Mouse (Mus musculus): Measurements from ENCODE around the gene Lrmp. TPM values are rescaled to one million over a fixed set of nuclear protein-coding genes. Genes with fewer than 3 reads are reported as not detected.
"Not testable (repeated sequence)": the region's sequence is repeated elsewhere in the genome, so short reads cannot be mapped to it uniquely, and the experiment has no call there.

Gene Lrmp
- polyA plus RNA-seq, 1 experiment from 2014 or later: 2.0 TPM

GRCm38 (mm10) chr6:145122423-145123059 lies 7.1 kb downstream of the Lrmp start:
- 54% methylated on average over 8 of the region's 8 CpGs for WGBS
- peak; percentile 15 for DNase-seq (ENCODE audit: low spot score)
- no peak overlapping the region for H3K27ac ChIP-seq (replicated peaks; ENCODE audit: low read depth, low read length)

DNA sequence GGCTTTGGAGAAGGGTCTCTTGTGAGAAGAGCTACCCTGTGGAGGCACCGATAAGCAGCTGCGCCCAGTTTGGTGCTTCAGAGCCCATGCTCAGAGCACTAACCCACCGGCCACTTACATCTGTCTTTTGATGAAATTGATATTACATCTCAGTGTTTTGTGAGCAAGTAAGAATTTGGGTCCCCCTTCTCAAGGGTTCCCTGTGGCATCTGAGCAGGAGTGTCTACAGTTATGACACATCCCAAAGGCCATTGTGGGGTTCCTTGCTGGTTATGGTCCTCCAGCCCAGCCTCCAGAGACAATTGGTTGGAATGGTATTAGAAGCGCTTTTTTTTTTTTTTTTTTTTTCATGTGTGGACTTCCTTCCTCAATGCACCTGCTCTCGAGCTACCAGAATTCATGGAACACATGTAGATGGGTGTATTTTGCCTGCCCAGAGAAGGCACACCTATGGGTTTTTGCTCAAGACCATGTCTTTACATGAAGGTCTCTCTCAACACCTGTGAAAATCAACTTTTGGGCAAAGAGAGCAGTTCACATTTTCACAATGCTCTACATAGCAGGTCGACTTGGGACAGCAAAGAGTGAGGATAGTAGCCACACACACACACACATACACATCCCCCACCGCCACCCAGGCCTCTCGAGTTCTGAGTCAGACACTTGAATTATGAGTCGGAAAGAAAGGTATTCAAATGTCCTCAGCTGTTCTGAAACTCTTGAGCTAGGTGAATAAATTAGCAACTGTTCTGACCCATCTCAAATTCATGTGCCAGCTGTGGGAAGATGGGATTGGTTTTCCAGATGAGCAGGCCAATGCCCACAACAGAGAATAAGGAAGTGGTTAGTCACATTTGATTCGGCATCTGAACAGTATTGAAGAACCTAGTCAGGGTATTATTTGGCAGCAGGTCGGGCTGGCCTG lies 7.9 kb downstream of the Lrmp start:
- DNase-seq (ENCODE audit: low spot score) (no peak), ATAC-seq (replicated peaks; ENCODE audit: insufficient number of reproducible peaks, low FRiP score, low TSS enrichment, low read depth) (no peak)
- Histone ChIP-seq H3K27me3 (ENCODE audit: control insufficient read depth, insufficient read depth, low read length) (no peaks in the 10 kb centered on the region), H3K9me3 (replicated peaks; ENCODE audit: control insufficient read depth, low read length) (no peaks in the 10 kb centered on the region), H3K4me2 (ENCODE audit: low read depth, low read length) (no peak overlapping the region), H3K4me3 (ENCODE audit: low read depth, low read length) (no peak overlapping the region), H3K4me1 (ENCODE audit: control insufficient read depth, insufficient read depth, low read length) (no peaks in the 10 kb centered on the region), H3K9ac (replicated peaks; ENCODE audit: low read length) (no peak overlapping the region), H3K36me3 (replicated peaks; ENCODE audit: control insufficient read depth, insufficient read depth, low read depth, low read length) (no peaks in the 10 kb centered on the region), H3K27ac (replicated peaks; ENCODE audit: low read depth, low read length) (no peak overlapping the region)
- WGBS: 82% methylated on average over 11 of the region's 11 CpGs

More at GRCm38 (mm10) chr6:145122423-145123059, 7.1 kb downstream of the Lrmp start:
- no peak overlapping the region for H3K4me2 ChIP-seq (ENCODE audit: low read depth, low read length)
- H3K36me3 ChIP-seq (replicated peaks; ENCODE audit: control insufficient read depth, insufficient read depth, low read depth, low read length): no peaks in the 10 kb centered on the region
- no peaks in the 10 kb centered on the region for H3K4me1 ChIP-seq (ENCODE audit: control insufficient read depth, insufficient read depth, low read length)
- no peak overlapping the region for H3K9ac ChIP-seq (replicated peaks; ENCODE audit: low read length)
- H3K27me3 ChIP-seq (ENCODE audit: control insufficient read depth, insufficient read depth, low read length): no peaks in the 10 kb centered on the region
- H3K9me3 ChIP-seq (replicated peaks; ENCODE audit: control insufficient read depth, low read length): no peaks in the 10 kb centered on the region
- no peak for ATAC-seq (replicated peaks; ENCODE audit: insufficient number of reproducible peaks, low FRiP score, low TSS enrichment, low read depth)
- no peak overlapping the region for H3K4me3 ChIP-seq (ENCODE audit: low read depth, low read length)

DNA sequence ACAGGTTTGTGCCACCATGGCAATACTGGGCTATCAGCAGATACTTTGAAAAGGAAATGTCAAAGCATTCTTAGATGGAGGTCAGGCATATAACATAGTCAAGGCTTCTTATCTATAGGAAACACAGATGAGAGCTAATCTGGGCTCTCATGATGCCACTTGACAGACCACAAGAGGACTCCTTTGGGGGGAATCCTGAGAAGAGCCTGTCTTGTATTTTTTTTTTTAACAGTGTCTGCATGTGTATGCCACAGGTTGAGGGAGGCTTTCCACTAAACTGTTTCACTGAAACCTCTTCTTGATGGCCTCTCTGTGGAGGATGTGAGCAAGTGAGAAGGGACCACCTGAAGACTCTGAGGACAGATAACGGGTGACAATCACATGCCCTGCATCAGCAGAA lies 9.2 kb downstream of the Lrmp start:
- Histone ChIP-seq H3K4me3 (ENCODE audit: low read depth, low read length) (no peak overlapping the region), H3K27ac (replicated peaks; ENCODE audit: low read depth, low read length) (no peak overlapping the region), H3K9me3 (replicated peaks; ENCODE audit: control insufficient read depth, low read length) (no peaks in the 10 kb centered on the region), H3K4me1 (ENCODE audit: control insufficient read depth, insufficient read depth, low read length) (no peaks in the 10 kb centered on the region), H3K4me2 (ENCODE audit: low read depth, low read length) (no peak overlapping the region), H3K9ac (replicated peaks; ENCODE audit: low read length) (no peak overlapping the region), H3K27me3 (ENCODE audit: control insufficient read depth, insufficient read depth, low read length) (no peaks in the 10 kb centered on the region), H3K36me3 (replicated peaks; ENCODE audit: control insufficient read depth, insufficient read depth, low read depth, low read length) (no peaks in the 10 kb centered on the region)
- no peak for DNase-seq (ENCODE audit: low spot score)
- WGBS: 67% methylated on average over 1 of the region's 1 CpGs
- ATAC-seq (replicated peaks; ENCODE audit: insufficient number of reproducible peaks, low FRiP score, low TSS enrichment, low read depth): no peak

DNA sequence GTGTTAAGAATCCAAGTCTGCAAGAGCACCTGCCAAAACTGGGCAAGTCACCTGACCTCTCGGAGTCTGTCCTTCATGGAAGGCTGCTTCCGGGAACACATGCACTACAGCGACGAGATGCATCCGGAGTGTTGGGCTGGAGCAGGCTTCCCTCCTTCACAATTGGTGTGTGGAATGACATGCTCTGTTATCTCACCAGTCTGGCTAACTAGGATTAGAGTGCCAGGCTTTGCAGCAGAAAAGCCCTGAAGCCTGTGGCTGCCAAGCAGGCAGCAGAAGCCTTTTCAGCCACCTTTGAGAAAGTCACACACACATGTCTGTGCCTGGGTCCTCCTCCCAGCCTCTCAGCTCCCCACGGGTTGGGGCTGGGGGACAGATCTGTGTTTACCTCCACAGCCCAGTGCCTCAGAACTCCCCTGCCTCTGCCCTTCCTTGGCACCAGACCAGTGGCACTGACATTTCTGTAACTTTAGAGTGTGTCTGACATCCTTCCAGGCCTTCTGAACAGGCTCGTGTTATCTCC lies 10.2 kb downstream of the Lrmp start:
- Histone ChIP-seq H3K9ac (replicated peaks; ENCODE audit: low read length) (no peak overlapping the region), H3K9me3 (replicated peaks; ENCODE audit: control insufficient read depth, low read length) (no peaks in the 10 kb centered on the region), H3K4me2 (ENCODE audit: low read depth, low read length) (no peak overlapping the region), H3K27ac (replicated peaks; ENCODE audit: low read depth, low read length) (no peak overlapping the region), H3K4me1 (ENCODE audit: control insufficient read depth, insufficient read depth, low read length) (no peaks in the 10 kb centered on the region), H3K4me3 (ENCODE audit: low read depth, low read length) (no peak overlapping the region), H3K27me3 (ENCODE audit: control insufficient read depth, insufficient read depth, low read length) (no peaks in the 10 kb centered on the region), H3K36me3 (replicated peaks; ENCODE audit: control insufficient read depth, insufficient read depth, low read depth, low read length) (no peaks in the 10 kb centered on the region)
- 69% methylated on average over 7 of the region's 7 CpGs for WGBS
- DNase-seq (ENCODE audit: low spot score) (no peak), ATAC-seq (replicated peaks; ENCODE audit: insufficient number of reproducible peaks, low FRiP score, low TSS enrichment, low read depth) (no peak)

GRCm38 (mm10) chr6:145127652-145128051 lies 12.2 kb downstream of the Lrmp start:
- Histone ChIP-seq H3K27ac (replicated peaks; ENCODE audit: low read depth, low read length) (no peak overlapping the region), H3K4me2 (ENCODE audit: low read depth, low read length) (no peak overlapping the region), H3K9ac (replicated peaks; ENCODE audit: low read length) (no peak overlapping the region), H3K4me1 (ENCODE audit: control insufficient read depth, insufficient read depth, low read length) (no peaks in the 10 kb centered on the region), H3K27me3 (ENCODE audit: control insufficient read depth, insufficient read depth, low read length) (no peaks in the 10 kb centered on the region), H3K36me3 (replicated peaks; ENCODE audit: control insufficient read depth, insufficient read depth, low read depth, low read length) (no peaks in the 10 kb centered on the region), H3K4me3 (ENCODE audit: low read depth, low read length) (no peak overlapping the region), H3K9me3 (replicated peaks; ENCODE audit: control insufficient read depth, low read length) (no peaks in the 10 kb centered on the region)
- WGBS: 92% methylated on average over 3 of the region's 3 CpGs
- ATAC-seq (replicated peaks; ENCODE audit: insufficient number of reproducible peaks, low FRiP score, low TSS enrichment, low read depth): no peak
- DNase-seq (ENCODE audit: low spot score): no peak

DNA sequence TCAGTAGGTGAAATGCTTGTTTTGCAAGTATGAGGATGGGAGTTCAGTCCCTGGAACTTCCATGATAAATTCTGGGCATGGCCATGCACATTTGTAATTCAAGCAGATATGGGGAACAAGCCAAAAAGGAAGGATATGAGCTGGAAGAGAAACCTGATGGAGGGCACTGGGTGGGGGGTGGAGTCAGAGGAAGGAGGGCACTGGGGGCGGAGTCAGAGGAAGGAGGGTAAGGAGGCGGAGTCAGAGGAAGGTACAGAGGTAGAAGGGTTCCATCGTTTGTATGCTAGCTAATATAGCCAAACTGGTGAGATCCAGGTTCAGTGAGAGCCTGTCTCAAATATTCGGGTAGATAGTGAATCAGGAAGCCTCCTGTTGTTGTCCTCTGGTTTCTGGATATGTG lies 14.1 kb downstream of the Lrmp start:
- H3K4me1 ChIP-seq (ENCODE audit: control insufficient read depth, insufficient read depth, low read length): no peaks in the 10 kb centered on the region
- no peak overlapping the region for H3K4me2 ChIP-seq (ENCODE audit: low read depth, low read length)
- H3K27me3 ChIP-seq (ENCODE audit: control insufficient read depth, insufficient read depth, low read length): no peaks in the 10 kb centered on the region
- H3K9ac ChIP-seq (replicated peaks; ENCODE audit: low read length): no peak overlapping the region
- H3K4me3 ChIP-seq (ENCODE audit: low read depth, low read length): no peak overlapping the region
- DNase-seq (ENCODE audit: low spot score) (no peak), ATAC-seq (replicated peaks; ENCODE audit: insufficient number of reproducible peaks, low FRiP score, low TSS enrichment, low read depth) (no peak)
- no peaks in the 10 kb centered on the region for H3K36me3 ChIP-seq (replicated peaks; ENCODE audit: control insufficient read depth, insufficient read depth, low read depth, low read length)
- H3K9me3 ChIP-seq (replicated peaks; ENCODE audit: control insufficient read depth, low read length): no peaks in the 10 kb centered on the region
- WGBS: 74% methylated on average over 4 of the region's 4 CpGs
- H3K27ac ChIP-seq (replicated peaks; ENCODE audit: low read depth, low read length): no peak overlapping the region

GRCm38 (mm10) chr6:145131991-145132390 lies 16.5 kb downstream of the Lrmp start:
- H3K4me2 ChIP-seq (ENCODE audit: low read depth, low read length): no peak overlapping the region
- H3K36me3 ChIP-seq (replicated peaks; ENCODE audit: control insufficient read depth, insufficient read depth, low read depth, low read length): no peaks in the 10 kb centered on the region
- no peaks in the 10 kb centered on the region for H3K4me1 ChIP-seq (ENCODE audit: control insufficient read depth, insufficient read depth, low read length)
- no peak overlapping the region for H3K27ac ChIP-seq (replicated peaks; ENCODE audit: low read depth, low read length)
- no peaks in the 10 kb centered on the region for H3K27me3 ChIP-seq (ENCODE audit: control insufficient read depth, insufficient read depth, low read length)
- ATAC-seq (replicated peaks; ENCODE audit: insufficient number of reproducible peaks, low FRiP score, low TSS enrichment, low read depth) (no peak), DNase-seq (ENCODE audit: low spot score) (no peak)
- no peaks in the 10 kb centered on the region for H3K9me3 ChIP-seq (replicated peaks; ENCODE audit: control insufficient read depth, low read length)
- no peak overlapping the region for H3K9ac ChIP-seq (replicated peaks; ENCODE audit: low read length)
- no peak overlapping the region for H3K4me3 ChIP-seq (ENCODE audit: low read depth, low read length)
- WGBS: 84% methylated on average over 5 of the region's 5 CpGs

- not testable (repeated sequence) for H3K27ac ChIP-seq (replicated peaks; ENCODE audit: low read depth, low read length); H3K27me3 ChIP-seq (ENCODE audit: control insufficient read depth, insufficient read depth, low read length); H3K4me1 ChIP-seq (ENCODE audit: control insufficient read depth, insufficient read depth, low read length); ATAC-seq (replicated peaks; ENCODE audit: insufficient number of reproducible peaks, low FRiP score, low TSS enrichment, low read depth); H3K9me3 ChIP-seq (replicated peaks; ENCODE audit: control insufficient read depth, low read length); H3K4me3 ChIP-seq (ENCODE audit: low read depth, low read length); DNase-seq (ENCODE audit: low spot score); H3K9ac ChIP-seq (replicated peaks; ENCODE audit: low read length); H3K36me3 ChIP-seq (replicated peaks; ENCODE audit: control insufficient read depth, insufficient read depth, low read depth, low read length); H3K4me2 ChIP-seq (ENCODE audit: low read depth, low read length)
- WGBS: 74% methylated on average over 5 of the region's 5 CpGs
Observed at GRCm38 (mm10) chr6:145132969-145133368, 17.5 kb downstream of the Lrmp start.
